Mouse (Mus musculus): Measurements from ENCODE around the gene Gnb3.

- TF ChIP-seq CTCF (conservative IDR thresholded peaks at IDR 0.05; ENCODE audit: low read length), result no peak
- TF ChIP-seq POU5F1 (IDR thresholded peaks at IDR 0.05; ENCODE audit: borderline replicate concordance, low read length), result no peak
Observed at GRCm38 (mm10) chr6:124840241-124841167, at the start of gene Gnb3.

All from E14TG2a.4 (cell line).